Mouse (Mus musculus): ENCODE data around the gene Hoxb7.

Hoxb7 gene

GRCm38 (mm10) chr11:96284774-96285734 lies 1.4 kb upstream of the Hoxb7 start:
- DNase-seq (ENCODE audit: low spot score in 2 of 2) = no peak

- DNase-seq (ENCODE audit: low spot score in 2 of 2) = no peak
Observed at GRCm38 (mm10) chr11:96286739-96287385, 439 bp downstream of the Hoxb7 start.

- no peak for DNase-seq (ENCODE audit: low spot score in 2 of 2)
Observed at GRCm38 (mm10) chr11:96287411-96287810, 988 bp downstream of the Hoxb7 start.

GRCm38 (mm10) chr11:96288455-96289221 lies 2.2 kb downstream of the Hoxb7 start:
- no peak for DNase-seq (ENCODE audit: low spot score in 2 of 2)

GRCm38 (mm10) chr11:96289293-96289692 lies 2.9 kb downstream of the Hoxb7 start:
- no peak for DNase-seq (ENCODE audit: low spot score in 2 of 2)

- no peak for DNase-seq (ENCODE audit: low spot score in 2 of 2)
Observed at GRCm38 (mm10) chr11:96289837-96290236, 3.4 kb downstream of the Hoxb7 start.

- no peak for DNase-seq (ENCODE audit: low spot score in 2 of 2)
Observed at GRCm38 (mm10) chr11:96290705-96291355, 4.4 kb downstream of the Hoxb7 start.

GRCm38 (mm10) chr11:96291681-96292564 lies 5.5 kb downstream of the Hoxb7 start, which contains the start of gene Hoxb6:
Hoxb6 (plus strand) TSS chr11:96292476.
- no peak for DNase-seq (ENCODE audit: low spot score in 2 of 2)

GRCm38 (mm10) chr11:96292565-96293301 lies 6.3 kb downstream of the Hoxb7 start:
- DNase-seq (ENCODE audit: low spot score in 2 of 2) = no peak

- no peak for DNase-seq (ENCODE audit: low spot score in 2 of 2)
Observed at GRCm38 (mm10) chr11:96293302-96293921, 7.0 kb downstream of the Hoxb7 start.

- peak; percentile 44 to 65 for DNase-seq (ENCODE audit: low spot score in 2 of 2)
Observed at GRCm38 (mm10) chr11:96294245-96295091, 8.0 kb downstream of the Hoxb7 start.

GRCm38 (mm10) chr11:96295092-96295835 lies 8.8 kb downstream of the Hoxb7 start:
- no peak for DNase-seq (ENCODE audit: low spot score in 2 of 2)

GRCm38 (mm10) chr11:96296997-96297396 lies 10.6 kb downstream of the Hoxb7 start:
- DNase-seq (ENCODE audit: low spot score in 2 of 2) = no peak

GRCm38 (mm10) chr11:96297428-96297827 lies 11.0 kb downstream of the Hoxb7 start:
- DNase-seq (ENCODE audit: low spot score in 2 of 2) = no peak

GRCm38 (mm10) chr11:96297968-96298635 lies 11.7 kb downstream of the Hoxb7 start:
- no peak for DNase-seq (ENCODE audit: low spot score in 2 of 2)

GRCm38 (mm10) chr11:96298895-96299667 lies 12.7 kb downstream of the Hoxb7 start:
- no peak for DNase-seq (ENCODE audit: low spot score in 2 of 2)

All from right cerebral cortex, adult 2 months (tissue).